8 mouse cellular contexts compared by ENCODE assay signal in genomic region chr13:91697011-91697410, GRCm38 (mm10). TPM values are rescaled to one million over a fixed set of nuclear protein-coding genes. Genes with fewer than 3 reads are reported as not detected.
DNase-seq lines count a peak whose midpoint lies in the region; ATAC-seq and TF ChIP-seq lines count a peak whose summit lies in the region.

No protein-coding gene starts in this region.

- no peak for ATAC-seq in cerebellum, adult (ENCODE audit: insufficient number of reproducible peaks, low FRiP score, low TSS enrichment)

- whole genome bisulfite sequencing in cerebellum, adult 2 months, result 11% methylated on average over 3 of the region's 3 CpGs

- no peak overlapping the region for H3K4me3 ChIP-seq in cerebellum, adult 2 months (replicated peaks; ENCODE audit: insufficient read depth, low read depth, low read length)

- DNase-seq in cerebellum, adult 2 months, result peak in 1 of 2 experiments; percentile 32
- peak; percentile 39 for DNase-seq in right cerebral cortex, adult 18-20 months
- DNase-seq in right cerebral cortex, postnatal 36 days (ENCODE audit: low spot score in 2 of 2), result no peak
- DNase-seq in embryo, embryonic 10 days (ENCODE audit: low spot score), result peak; percentile 76
- DNase-seq in induced T-regulatory cell, adult 2 months (ENCODE audit: low read depth), result peak; percentile 72
- peak; percentile 42 for DNase-seq in lung, postnatal 25 days (ENCODE audit: low spot score)
- DNase-seq in thymus, postnatal 25 days, result peak; percentile 49

- no peak for TF ChIP-seq POLR2A in cerebellum, adult 2 months (IDR thresholded peaks at IDR 0.05; ENCODE audit: borderline replicate concordance, insufficient read depth, low read length)

- H3K27ac ChIP-seq in cerebellum, adult 2 months (ENCODE audit: insufficient read depth, low read length), result no peak overlapping the region

- peak; percentile 33; the same call in 1 of the 2 replicates for TF ChIP-seq CTCF in cerebellum, adult 2 months (IDR thresholded peaks at IDR 0.05; ENCODE audit: borderline replicate concordance, insufficient read depth, low read depth, low read length)

- no peaks in the 10 kb centered on the region for H3K27me3 ChIP-seq in cerebellum, adult 2 months (ENCODE audit: control insufficient read depth, insufficient read depth, low read length)

- H3K4me1 ChIP-seq in cerebellum, adult 2 months (ENCODE audit: control insufficient read depth, insufficient read depth, low read length), result no peaks in the 10 kb centered on the region

RNA-seq across cellular contexts. Expression of gene Acot12, which starts 44.3 kb away (rescaled TPM):
- 0.18 and 0.27 TPM in 2 replicates for polyA plus RNA-seq in cerebellum, adult 2 months (2012; rRNA removed)

Comparison
In these comparisons a context has a peak if more than half of its experiments do, and no peak if none do; other contexts are left out.
1. DNase-seq: peak in right cerebral cortex, adult 18-20 months (single experiment), embryo, embryonic 10 days (single experiment), induced T-regulatory cell, adult 2 months (single experiment), lung, postnatal 25 days (single experiment) and thymus, postnatal 25 days (single experiment); none in right cerebral cortex, postnatal 36 days (0 of 2).